Mouse (Mus musculus): ENCODE results near the gene Tdgf1. TPM values are rescaled to one million over a fixed set of nuclear protein-coding genes. Genes with fewer than 3 reads are reported as not detected.

Gene Tdgf1
- polyA plus RNA-seq (2016; fragmentation: Nextera tagmentation; extraction: Ambion mirVana) = not detected in 2 replicates

GRCm38 (mm10) chr9:110945926-110946325 lies at the start of gene Tdgf1:
TSS of gene Tdgf1 (minus strand) at chr9:110946158.
- no peak for DNase-seq (ENCODE audit: low spot score)
- Histone ChIP-seq H3K27me3 (replicated peaks; ENCODE audit: low read depth, poor library complexity, severe bottlenecking) (peaks cover 71% of the 10 kb centered on the region), H3K9me3 (no peaks in the 10 kb centered on the region), H3K27ac (replicated peaks) (no peak within 1 kb of the TSS), H3K4me3 (peak within 1 kb of the TSS; percentile 27), H3K36me3 (replicated peaks) (no peaks in the 10 kb centered on the region), H3K4me1 (peaks cover 18% of the 10 kb centered on the region)
- WGBS = 7% methylated on average over 11 of the region's 11 CpGs

GRCm38 (mm10) chr9:110994716-110995172 lies 48.8 kb upstream of the Tdgf1 start:
- no peaks in the 10 kb centered on the region for H3K36me3 ChIP-seq (replicated peaks)
- H3K27ac ChIP-seq (replicated peaks) = peak overlapping the region; percentile 67; the same call in 1 of the 2 replicates
- peak; percentile 86 for DNase-seq (ENCODE audit: low spot score)
- no peaks in the 10 kb centered on the region for H3K9me3 ChIP-seq
- no peaks in the 10 kb centered on the region for H3K4me1 ChIP-seq
- H3K27me3 ChIP-seq (replicated peaks; ENCODE audit: low read depth, poor library complexity, severe bottlenecking) = no peaks in the 10 kb centered on the region
- peak overlapping the region; percentile 56 for H3K4me3 ChIP-seq
- WGBS = 9% methylated on average over 13 of the region's 13 CpGs

- no peak overlapping the region for H3K27ac ChIP-seq (replicated peaks)
- no peaks in the 10 kb centered on the region for H3K9me3 ChIP-seq
- no peaks in the 10 kb centered on the region for H3K27me3 ChIP-seq (replicated peaks; ENCODE audit: low read depth, poor library complexity, severe bottlenecking)
- DNase-seq (ENCODE audit: low spot score) = peak; percentile 13
- H3K4me3 ChIP-seq = no peak overlapping the region
- 35% methylated on average over 3 of the region's 3 CpGs for WGBS
- H3K36me3 ChIP-seq (replicated peaks) = no peaks in the 10 kb centered on the region
- H3K4me1 ChIP-seq = no peaks in the 10 kb centered on the region
Observed at GRCm38 (mm10) chr9:110993281-110993709, 47.3 kb upstream of the Tdgf1 start.

GRCm38 (mm10) chr9:110990204-110990603 lies 44.2 kb upstream of the Tdgf1 start, which contains the start of gene Rtp3:
TSS of gene Rtp3 (minus strand) at chr9:110990583.
- H3K27me3 ChIP-seq (replicated peaks; ENCODE audit: low read depth, poor library complexity, severe bottlenecking) = no peaks in the 10 kb centered on the region
- WGBS = 66% methylated on average over 6 of the region's 6 CpGs
- no peaks in the 10 kb centered on the region for H3K36me3 ChIP-seq (replicated peaks)
- no peak within 1 kb of the TSS for H3K27ac ChIP-seq (replicated peaks)
- no peak within 1 kb of the TSS for H3K4me3 ChIP-seq
- H3K9me3 ChIP-seq = no peaks in the 10 kb centered on the region
- H3K4me1 ChIP-seq = no peaks in the 10 kb centered on the region
- no peak for DNase-seq (ENCODE audit: low spot score)

GRCm38 (mm10) chr9:110989543-110989942 lies 43.6 kb upstream of the Tdgf1 start:
- 89% methylated on average over 2 of the region's 2 CpGs for WGBS
- DNase-seq (ENCODE audit: low spot score) = no peak
- no peaks in the 10 kb centered on the region for H3K36me3 ChIP-seq (replicated peaks)

GRCm38 (mm10) chr9:110989141-110989540 lies 43.2 kb upstream of the Tdgf1 start:
- no peak for DNase-seq (ENCODE audit: low spot score)
- Histone ChIP-seq H3K4me1 (no peaks in the 10 kb centered on the region), H3K36me3 (replicated peaks) (no peaks in the 10 kb centered on the region), H3K27ac (replicated peaks) (no peak overlapping the region), H3K4me3 (no peak overlapping the region), H3K9me3 (no peaks in the 10 kb centered on the region), H3K27me3 (replicated peaks; ENCODE audit: low read depth, poor library complexity, severe bottlenecking) (no peaks in the 10 kb centered on the region)
- WGBS = 64% methylated on average over 4 of the region's 4 CpGs

More at GRCm38 (mm10) chr9:110989543-110989942, 43.6 kb upstream of the Tdgf1 start:
- Histone ChIP-seq H3K9me3 (no peaks in the 10 kb centered on the region), H3K27me3 (replicated peaks; ENCODE audit: low read depth, poor library complexity, severe bottlenecking) (no peaks in the 10 kb centered on the region), H3K4me3 (no peak overlapping the region), H3K27ac (replicated peaks) (no peak overlapping the region), H3K4me1 (no peaks in the 10 kb centered on the region)

- DNase-seq (ENCODE audit: low spot score) = no peak
- 83% methylated on average over 3 of the region's 3 CpGs for WGBS
- no peaks in the 10 kb centered on the region for H3K4me1 ChIP-seq
- H3K36me3 ChIP-seq (replicated peaks) = no peaks in the 10 kb centered on the region
- no peaks in the 10 kb centered on the region for H3K9me3 ChIP-seq
- H3K27ac ChIP-seq (replicated peaks) = no peak overlapping the region
- H3K4me3 ChIP-seq = no peak overlapping the region
- no peaks in the 10 kb centered on the region for H3K27me3 ChIP-seq (replicated peaks; ENCODE audit: low read depth, poor library complexity, severe bottlenecking)
Observed at GRCm38 (mm10) chr9:110988078-110988477, 42.1 kb upstream of the Tdgf1 start.

GRCm38 (mm10) chr9:110987331-110987730 lies 41.4 kb upstream of the Tdgf1 start:
- Histone ChIP-seq H3K27ac (replicated peaks) (no peak overlapping the region), H3K4me1 (no peaks in the 10 kb centered on the region), H3K36me3 (replicated peaks) (no peaks in the 10 kb centered on the region), H3K9me3 (no peaks in the 10 kb centered on the region), H3K27me3 (replicated peaks; ENCODE audit: low read depth, poor library complexity, severe bottlenecking) (no peaks in the 10 kb centered on the region), H3K4me3 (no peak overlapping the region)
- 79% methylated on average over 4 of the region's 4 CpGs for WGBS
- no peak for DNase-seq (ENCODE audit: low spot score)

- WGBS = 87% methylated on average over 8 of the region's 8 CpGs
- H3K9me3 ChIP-seq = no peaks in the 10 kb centered on the region
- H3K4me3 ChIP-seq = no peak overlapping the region
- H3K36me3 ChIP-seq (replicated peaks) = no peaks in the 10 kb centered on the region
- no peak for DNase-seq (ENCODE audit: low spot score)
- H3K27ac ChIP-seq (replicated peaks) = no peak overlapping the region
- no peaks in the 10 kb centered on the region for H3K4me1 ChIP-seq
- H3K27me3 ChIP-seq (replicated peaks; ENCODE audit: low read depth, poor library complexity, severe bottlenecking) = no peaks in the 10 kb centered on the region
Observed at GRCm38 (mm10) chr9:110985951-110986350, 40.0 kb upstream of the Tdgf1 start.

- no peaks in the 10 kb centered on the region for H3K27me3 ChIP-seq (replicated peaks; ENCODE audit: low read depth, poor library complexity, severe bottlenecking)
- H3K36me3 ChIP-seq (replicated peaks) = no peaks in the 10 kb centered on the region
- no peak overlapping the region for H3K27ac ChIP-seq (replicated peaks)
- no peaks in the 10 kb centered on the region for H3K9me3 ChIP-seq
- WGBS = 94% methylated on average over 5 of the region's 5 CpGs
- DNase-seq (ENCODE audit: low spot score) = no peak
- no peaks in the 10 kb centered on the region for H3K4me1 ChIP-seq
- no peak overlapping the region for H3K4me3 ChIP-seq
Observed at GRCm38 (mm10) chr9:110985541-110985940, 39.6 kb upstream of the Tdgf1 start.

- Histone ChIP-seq H3K9me3 (no peaks in the 10 kb centered on the region), H3K4me1 (no peaks in the 10 kb centered on the region), H3K27me3 (replicated peaks; ENCODE audit: low read depth, poor library complexity, severe bottlenecking) (no peaks in the 10 kb centered on the region), H3K4me3 (no peak overlapping the region), H3K36me3 (replicated peaks) (no peaks in the 10 kb centered on the region), H3K27ac (replicated peaks) (no peak overlapping the region)
- WGBS = 92% methylated on average over 9 of the region's 9 CpGs
- DNase-seq (ENCODE audit: low spot score) = no peak
Observed at GRCm38 (mm10) chr9:110984096-110984495, 38.1 kb upstream of the Tdgf1 start.

- no peak for DNase-seq (ENCODE audit: low spot score)
- Histone ChIP-seq H3K4me1 (no peaks in the 10 kb centered on the region), H3K36me3 (replicated peaks) (no peaks in the 10 kb centered on the region), H3K27me3 (replicated peaks; ENCODE audit: low read depth, poor library complexity, severe bottlenecking) (no peaks in the 10 kb centered on the region), H3K27ac (replicated peaks) (no peak overlapping the region), H3K9me3 (no peaks in the 10 kb centered on the region), H3K4me3 (no peak overlapping the region)
- WGBS = 55% methylated on average over 4 of the region's 4 CpGs
Observed at GRCm38 (mm10) chr9:110982351-110982750, 36.4 kb upstream of the Tdgf1 start.

- Histone ChIP-seq H3K4me1 (no peaks in the 10 kb centered on the region), H3K27ac (replicated peaks) (no peak overlapping the region), H3K9me3 (no peaks in the 10 kb centered on the region), H3K36me3 (replicated peaks) (no peaks in the 10 kb centered on the region), H3K4me3 (no peak overlapping the region), H3K27me3 (replicated peaks; ENCODE audit: low read depth, poor library complexity, severe bottlenecking) (no peaks in the 10 kb centered on the region)
- 95% methylated on average over 11 of the region's 11 CpGs for WGBS
- no peak for DNase-seq (ENCODE audit: low spot score)
Observed at GRCm38 (mm10) chr9:110979411-110979810, 33.5 kb upstream of the Tdgf1 start.

GRCm38 (mm10) chr9:110965910-110966231 lies 19.9 kb upstream of the Tdgf1 start:
- H3K27me3 ChIP-seq (replicated peaks; ENCODE audit: low read depth, poor library complexity, severe bottlenecking) = no peaks in the 10 kb centered on the region
- H3K9me3 ChIP-seq = no peaks in the 10 kb centered on the region
- no peak overlapping the region for H3K27ac ChIP-seq (replicated peaks)
- no peaks in the 10 kb centered on the region for H3K4me1 ChIP-seq
- H3K4me3 ChIP-seq = no peak overlapping the region
- H3K36me3 ChIP-seq (replicated peaks) = no peaks in the 10 kb centered on the region
- WGBS = 78% methylated on average over 2 of the region's 2 CpGs
- DNase-seq (ENCODE audit: low spot score) = no peak

All from embryonic facial prominence, embryonic 10.5 days (tissue).